Mouse (Mus musculus) testis, adult 2 months (tissue): ENCODE measurements around the gene Vapa.

ENCODE experiments used
- CTCF ChIP-seq: fragments of 200-500 bp; IDR thresholded peaks from 2 replicates; pipeline ENCODE4 v1.5.1; 2012; ENCODE audit warnings: low read depth, mild to moderate bottlenecking, inconsistent platforms, low read length, moderate library complexity; ENCODE audit not compliant: control insufficient read depth, insufficient read depth, insufficient replicate concordance
- POLR2A ChIP-seq: fragments of 200-500 bp; IDR thresholded peaks from 2 replicates; pipeline ENCODE4 v1.6.1; 2012; ENCODE audit warnings: low read depth, mild to moderate bottlenecking, inconsistent platforms, low read length, moderate library complexity; ENCODE audit not compliant: control insufficient read depth

- no peak for TF ChIP-seq POLR2A
- no peak for TF ChIP-seq CTCF
Observed at GRCm38 (mm10) chr17:65607574-65608311, 5.6 kb downstream of the Vapa start.
